Mouse (Mus musculus) heart, embryonic 10.5 days (tissue): ENCODE measurements around the gene Clic3. TPM values are rescaled to one million over a fixed set of nuclear protein-coding genes. Genes with fewer than 3 reads are reported as not detected.

Experiments used
- DNase-seq: peaks from one replicate; pipeline ENCODE4 v3.0.0-alpha.2; 2017; ENCODE audit warnings: low spot score
- H3K27ac ChIP-seq: fragments of 300-500 bp; sonication (generic); 2 replicates; pipeline ENCODE4 v1.5.1; 2016; ENCODE audit warnings: mild to moderate bottlenecking
- H3K27me3 ChIP-seq: fragments of 300-500 bp; sonication (generic); 2 replicates; pipeline ENCODE4 v1.6.1; 2016; ENCODE audit warnings: mild to moderate bottlenecking; ENCODE audit not compliant: poor library complexity, insufficient read depth, severe bottlenecking
- H3K36me3 ChIP-seq: fragments of 300-500 bp; sonication (generic); 2 replicates; pipeline ENCODE4 v1.6.1; 2016; ENCODE audit warnings: mild to moderate bottlenecking, moderate library complexity
- H3K4me1 ChIP-seq: fragments of 300-500 bp; sonication (generic); 2 replicates; pipeline ENCODE4 v1.6.1; 2016; ENCODE audit warnings: mild to moderate bottlenecking
- H3K4me3 ChIP-seq: fragments of 300-500 bp; sonication (generic); 2 replicates; pipeline ENCODE4 v1.5.1; 2016; ENCODE audit warnings: mild to moderate bottlenecking, moderate library complexity
- H3K9me3 ChIP-seq: fragments of 300-500 bp; sonication (generic); 2 replicates; pipeline ENCODE4 v1.6.1; 2016; ENCODE audit warnings: mild to moderate bottlenecking, moderate library complexity
- WGBS: fragments of 180-500 bp; shearing (Covaris S2); methylation state at CpG from one replicate; pipeline ENCODE4 v1.1.7; 2016; 5-methylcytosine and 5-hydroxymethylcytosine counted together
- polyA plus RNA-seq: library from polyadenylated mRNA; unstranded; fragments of >200 nt; fragmentation: Nextera tagmentation; extraction: Ambion mirVana; gene quantifications from 2 replicates; pipeline ENCODE4 v1.2.1, GENCODE M21; 2016

The Clic3 gene
- polyA plus RNA-seq, 1 experiment from 2014 or later = 0.69 TPM

GRCm38 (mm10) chr2:25430395-25431233, 26.0 kb upstream of the Clic3 start:
- no peaks in the 10 kb centered on the region for H3K9me3 ChIP-seq
- 70% methylated on average over 17 of the region's 17 CpGs for WGBS
- peaks cover 77% of the 10 kb centered on the region for H3K27me3 ChIP-seq
- peaks cover 15% of the 10 kb centered on the region for H3K4me1 ChIP-seq
- H3K36me3 ChIP-seq = no peaks in the 10 kb centered on the region
- no peak overlapping the region for H3K27ac ChIP-seq
- H3K4me3 ChIP-seq = no peak overlapping the region
- no peak for DNase-seq

- Histone ChIP-seq H3K4me3 (no peak overlapping the region), H3K27me3 (peaks cover 76% of the 10 kb centered on the region), H3K4me1 (peaks cover 15% of the 10 kb centered on the region), H3K27ac (no peak overlapping the region), H3K9me3 (no peaks in the 10 kb centered on the region), H3K36me3 (no peaks in the 10 kb centered on the region)
- no peak for DNase-seq
- WGBS = 77% methylated on average over 6 of the region's 6 CpGs
Observed at GRCm38 (mm10) chr2:25431308-25431855, 25.3 kb upstream of the Clic3 start.

DNA sequence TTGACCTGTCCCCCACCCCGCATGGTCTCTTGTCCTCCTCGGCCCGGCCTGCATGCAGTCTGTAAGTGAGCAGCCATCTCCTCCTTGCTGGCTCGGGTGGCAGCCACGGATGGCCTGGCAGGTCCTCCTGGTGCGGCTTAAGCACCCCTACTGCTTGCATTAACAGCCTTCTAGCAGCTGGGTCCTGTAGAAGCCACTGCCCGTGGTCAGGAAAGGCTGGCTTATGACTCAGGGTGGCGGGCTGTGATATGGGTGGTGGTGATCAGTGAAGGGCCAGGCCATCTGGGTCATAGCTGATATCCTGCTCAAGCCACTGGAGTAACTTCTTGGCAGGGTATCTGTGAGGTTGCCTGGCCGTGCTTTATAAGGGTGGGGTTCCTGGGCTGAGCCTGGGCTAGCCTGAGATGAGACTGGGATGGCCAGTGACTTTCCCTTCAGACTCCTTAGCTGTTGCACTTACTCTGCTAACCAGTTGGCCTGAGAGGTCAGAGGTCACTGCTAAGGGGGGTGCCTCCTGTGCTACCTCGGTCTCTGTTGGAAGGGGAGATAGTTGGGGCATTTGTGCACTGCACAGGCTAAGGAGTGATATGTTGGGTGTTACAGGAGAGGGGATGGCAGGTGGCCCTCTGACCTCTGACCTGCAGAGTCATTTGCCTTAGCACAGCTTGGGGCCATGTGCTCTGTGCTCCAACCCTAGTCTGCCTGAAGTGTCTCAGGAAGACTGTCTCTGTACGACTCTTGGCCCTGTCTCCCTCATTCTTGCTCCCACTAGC, 24.1 kb upstream of the Clic3 start:
- peaks cover 72% of the 10 kb centered on the region for H3K27me3 ChIP-seq

GRCm38 (mm10) chr2:25433101-25433500, 23.5 kb upstream of the Clic3 start:
- 87% methylated on average over 17 of the region's 17 CpGs for WGBS
- Histone ChIP-seq H3K27me3 (peaks cover 72% of the 10 kb centered on the region), H3K4me3 (no peak overlapping the region), H3K9me3 (no peaks in the 10 kb centered on the region), H3K4me1 (peaks cover 13% of the 10 kb centered on the region), H3K27ac (no peak overlapping the region), H3K36me3 (no peaks in the 10 kb centered on the region)
- DNase-seq = no peak

More for the DNA sequence above, 24.1 kb upstream of the Clic3 start:
- Histone ChIP-seq H3K4me1 (peaks cover 15% of the 10 kb centered on the region), H3K36me3 (no peaks in the 10 kb centered on the region), H3K9me3 (no peaks in the 10 kb centered on the region), H3K4me3 (no peak overlapping the region), H3K27ac (no peak overlapping the region)
- 68% methylated on average over 11 of the region's 11 CpGs for WGBS
- DNase-seq = no peak

DNA sequence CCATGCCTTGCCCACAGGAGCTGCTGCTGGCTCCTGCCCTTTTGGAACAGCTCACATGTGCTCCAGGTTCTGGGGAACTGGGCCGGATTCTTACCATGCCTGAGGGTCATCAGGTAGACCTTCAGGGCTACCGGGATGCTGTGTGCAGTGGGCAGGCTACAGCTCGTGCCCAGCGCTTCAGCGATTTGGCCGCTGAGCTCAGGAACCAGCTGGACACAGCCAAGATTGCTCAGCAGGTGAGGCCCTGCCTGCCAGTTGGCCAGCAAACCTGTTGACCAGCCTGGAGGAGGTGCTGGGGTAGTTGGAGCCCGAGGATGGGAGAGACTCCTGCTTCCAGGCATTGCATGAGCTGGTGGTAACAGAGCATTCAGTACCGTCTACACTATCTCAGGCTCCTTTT, 22.3 kb upstream of the Clic3 start:
- Histone ChIP-seq H3K36me3 (no peaks in the 10 kb centered on the region), H3K4me3 (no peak overlapping the region), H3K4me1 (peaks cover 4% of the 10 kb centered on the region), H3K9me3 (no peaks in the 10 kb centered on the region), H3K27me3 (peaks cover 70% of the 10 kb centered on the region), H3K27ac (no peak overlapping the region)
- no peak for DNase-seq
- 83% methylated on average over 8 of the region's 8 CpGs for WGBS

- Histone ChIP-seq H3K9me3 (no peaks in the 10 kb centered on the region), H3K36me3 (no peaks in the 10 kb centered on the region; the same call in 1 of the 2 replicates), H3K4me1 (no peaks in the 10 kb centered on the region; the same call in 1 of the 2 replicates), H3K27ac (no peak overlapping the region), H3K27me3 (peaks cover 66% of the 10 kb centered on the region), H3K4me3 (no peak overlapping the region)
- 90% methylated on average over 10 of the region's 10 CpGs for WGBS
- DNase-seq = no peak
Observed at GRCm38 (mm10) chr2:25436286-25436820, 20.3 kb upstream of the Clic3 start.

DNA sequence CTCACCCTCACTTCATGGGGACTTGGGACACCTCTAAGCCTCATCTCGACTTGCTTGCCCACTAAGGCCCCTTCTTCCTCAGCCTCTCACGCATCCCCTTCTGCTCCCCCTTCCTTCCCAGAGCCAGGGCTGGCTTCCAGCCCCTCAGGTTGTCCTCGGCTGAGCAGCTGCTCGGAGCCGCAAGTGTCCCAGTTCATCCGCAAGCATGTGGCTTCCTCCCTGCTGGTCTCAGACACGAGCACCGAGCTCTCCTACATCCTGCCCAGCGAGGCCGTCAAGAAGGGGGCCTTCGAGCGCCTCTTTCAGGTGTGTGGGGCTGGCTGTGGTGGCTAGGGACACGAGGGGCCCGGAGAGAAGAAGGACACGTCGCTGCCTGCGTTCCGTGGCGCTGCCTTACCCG, 15.6 kb upstream of the Clic3 start:
- Histone ChIP-seq H3K27me3 (peaks cover 47% of the 10 kb centered on the region), H3K4me1 (peaks cover 2% of the 10 kb centered on the region), H3K36me3 (no peaks in the 10 kb centered on the region; the same call in 1 of the 2 replicates), H3K27ac (no peak overlapping the region), H3K4me3 (no peak overlapping the region), H3K9me3 (no peaks in the 10 kb centered on the region)
- DNase-seq = no peak
- WGBS = 77% methylated on average over 20 of the region's 20 CpGs

- no peak overlapping the region for H3K27ac ChIP-seq
- WGBS = 85% methylated on average over 14 of the region's 14 CpGs
Observed at GRCm38 (mm10) chr2:25442682-25443081, 14.0 kb upstream of the Clic3 start.

GRCm38 (mm10) chr2:25450853-25451647, 5.6 kb upstream of the Clic3 start:
- no peak for DNase-seq
- Histone ChIP-seq H3K27ac (no peak overlapping the region), H3K36me3 (no peaks in the 10 kb centered on the region), H3K4me3 (no peak overlapping the region), H3K27me3 (peaks cover 20% of the 10 kb centered on the region), H3K4me1 (peaks cover 2% of the 10 kb centered on the region; the same call in 1 of the 2 replicates), H3K9me3 (no peaks in the 10 kb centered on the region)
- 79% methylated on average over 8 of the region's 8 CpGs for WGBS

More at GRCm38 (mm10) chr2:25442682-25443081, 14.0 kb upstream of the Clic3 start:
- H3K36me3 ChIP-seq = no peaks in the 10 kb centered on the region; the same call in 1 of the 2 replicates
- peaks cover 2% of the 10 kb centered on the region for H3K4me1 ChIP-seq
- H3K27me3 ChIP-seq = peaks cover 61% of the 10 kb centered on the region
- no peak overlapping the region for H3K4me3 ChIP-seq
- DNase-seq = no peak
- H3K9me3 ChIP-seq = no peaks in the 10 kb centered on the region

DNA sequence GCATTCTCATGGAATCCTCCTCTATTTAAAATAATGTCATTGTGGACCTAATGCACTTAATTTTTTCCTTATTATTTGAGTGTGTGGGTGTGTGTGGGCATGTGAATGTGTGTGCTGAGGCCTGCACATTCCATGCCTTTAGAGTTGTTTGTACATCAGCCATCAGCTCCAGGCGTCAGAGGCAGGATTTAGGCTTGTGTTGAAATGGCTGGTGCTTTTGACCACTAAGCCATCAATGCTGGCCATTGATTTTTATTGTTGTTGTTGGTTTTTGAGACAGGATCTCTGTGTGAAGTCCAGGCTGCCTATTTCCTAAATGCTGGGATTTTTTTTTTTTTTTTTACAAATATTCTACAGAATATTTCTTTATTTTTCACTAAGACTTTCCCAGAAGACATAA, 3.7 kb upstream of the Clic3 start:
- Histone ChIP-seq H3K36me3 (no peaks in the 10 kb centered on the region), H3K9me3 (no peaks in the 10 kb centered on the region)
- WGBS = 58% methylated on average over 1 of the region's 1 CpGs

GRCm38 (mm10) chr2:25457022-25457896, 621 bp downstream of the Clic3 start:
- Histone ChIP-seq H3K4me3 (no peak overlapping the region), H3K27ac (no peak overlapping the region), H3K27me3 (peaks cover 7% of the 10 kb centered on the region; the same call in 1 of the 2 replicates), H3K9me3 (no peaks in the 10 kb centered on the region), H3K4me1 (peaks cover 36% of the 10 kb centered on the region), H3K36me3 (peaks cover 12% of the 10 kb centered on the region)
- DNase-seq = no peak
- WGBS = 78% methylated on average over 9 of the region's 9 CpGs

More for the DNA sequence above, 3.7 kb upstream of the Clic3 start:
- peaks cover 8% of the 10 kb centered on the region; the same call in 1 of the 2 replicates for H3K27me3 ChIP-seq
- peaks cover 14% of the 10 kb centered on the region; the same call in 1 of the 2 replicates for H3K4me1 ChIP-seq
- H3K27ac ChIP-seq = no peak overlapping the region
- H3K4me3 ChIP-seq = no peak overlapping the region
- DNase-seq = no peak
